Mouse (Mus musculus) CD4-positive, CD25-positive, alpha-beta regulatory T cell, adult 9 weeks (primary cell): Measurements from ENCODE around the gene Cox19. TPM values are rescaled to one million over a fixed set of nuclear protein-coding genes. Genes with fewer than 3 reads are reported as not detected.

Experiments
- polyA plus RNA-seq: library from polyadenylated mRNA; unstranded; fragments of 100-300 nt; shearing (Covaris generic); gene quantifications from one replicate; pipeline ENCODE4 v1.2.1, GENCODE M21; 2017

The Cox19 gene
- polyA plus RNA-seq: 49.7 TPM

GRCm38 (mm10) chr5:139351134-139351533, at the start of gene Cox19:
Cox19 (minus strand) TSS chr5:139351418.

GRCm38 (mm10) chr5:139377468-139378270, 26.5 kb upstream of the Cox19 start, which contains the start of gene Gpr146:
Gpr146 (plus strand) TSS chr5:139377697.

GRCm38 (mm10) chr5:139352317-139352716, 1.1 kb upstream of the Cox19 start, which contains the start of gene Cyp2w1:
Cyp2w1 (plus strand) TSS chr5:139352617.

GRCm38 (mm10) chr5:139325395-139325966, 25.7 kb downstream of the Cox19 start, which contains the start of gene Adap1:
Adap1 (minus strand) TSS chr5:139325622.

Other genes with a start within 250 kb of the Cox19 start
- gene Prkar1b, start 201.4 kb downstream of the Cox19 start, polyA plus RNA-seq: 2.1 TPM
- 10.6 TPM for gene Dnaaf5, start 201.2 kb downstream of the Cox19 start, polyA plus RNA-seq
- gene Sun1, start 150.8 kb downstream of the Cox19 start, polyA plus RNA-seq: 60.8 TPM
- gene Get4, start 99.1 kb downstream of the Cox19 start, polyA plus RNA-seq: 10.5 TPM
- 1.7 TPM for gene Adap1, start 25.8 kb downstream of the Cox19 start, polyA plus RNA-seq
- gene Cyp2w1, start 1.2 kb upstream of the Cox19 start, polyA plus RNA-seq: not detected
- 9.7 TPM for gene Gpr146, start 26.3 kb upstream of the Cox19 start, polyA plus RNA-seq
- 0.26 TPM for gene C130050O18Rik, start 53.9 kb upstream of the Cox19 start, polyA plus RNA-seq
- gene Gper1, start 71.7 kb upstream of the Cox19 start, polyA plus RNA-seq: not detected
- gene 3110082I17Rik, start 109.1 kb upstream of the Cox19 start, polyA plus RNA-seq: 9.1 TPM
- gene Zfand2a, start 133.1 kb upstream of the Cox19 start, polyA plus RNA-seq: 19.7 TPM
- gene Uncx, start 192.1 kb upstream of the Cox19 start, polyA plus RNA-seq: not detected